Mouse (Mus musculus) cortical plate, adult 2 months (tissue): ENCODE measurements around the gene Spns2. TPM values are rescaled to one million over a fixed set of nuclear protein-coding genes. Genes with fewer than 3 reads are reported as not detected.

Experiments used
- H3K27ac ChIP-seq: fragments of 200-500 bp; 2 replicates; pipeline ENCODE4 v1.5.1; 2012; ENCODE audit warnings: low read length, control low read depth, inconsistent platforms; ENCODE audit not compliant: insufficient read depth
- H3K4me1 ChIP-seq: fragments of 200-500 bp; 2 replicates; pipeline ENCODE4 v1.6.1; 2011; ENCODE audit warnings: low read length; ENCODE audit not compliant: control insufficient read depth, insufficient read depth
- H3K4me3 ChIP-seq: fragments of 200-500 bp; 2 replicates; pipeline ENCODE4 v1.5.1; 2011; ENCODE audit warnings: mild to moderate bottlenecking, low read length, control low read depth; ENCODE audit not compliant: insufficient read depth
- CTCF ChIP-seq: fragments of 200-500 bp; IDR thresholded peaks from 2 replicates; pipeline ENCODE4 v1.5.1; 2011; ENCODE audit warnings: mild to moderate bottlenecking, control low read depth, low read length; ENCODE audit not compliant: insufficient read depth; ENCODE audit errors: extremely low read depth
- POLR2A ChIP-seq: fragments of 200-500 bp; IDR thresholded peaks from 2 replicates; pipeline ENCODE4 v1.6.1; 2011; ENCODE audit warnings: mild to moderate bottlenecking, low read length, control low read depth; ENCODE audit not compliant: insufficient read depth; ENCODE audit errors: extremely low read depth
- polyA plus RNA-seq: library from polyadenylated mRNA; depleted of rRNA; stranded (reverse); fragments of >200 nt; gene quantifications from 2 replicates; pipeline ENCODE4 v1.2.3, GENCODE M21; 2012

Spns2 gene
- polyA plus RNA-seq, 1 experiment: 45.2 TPM

DNA sequence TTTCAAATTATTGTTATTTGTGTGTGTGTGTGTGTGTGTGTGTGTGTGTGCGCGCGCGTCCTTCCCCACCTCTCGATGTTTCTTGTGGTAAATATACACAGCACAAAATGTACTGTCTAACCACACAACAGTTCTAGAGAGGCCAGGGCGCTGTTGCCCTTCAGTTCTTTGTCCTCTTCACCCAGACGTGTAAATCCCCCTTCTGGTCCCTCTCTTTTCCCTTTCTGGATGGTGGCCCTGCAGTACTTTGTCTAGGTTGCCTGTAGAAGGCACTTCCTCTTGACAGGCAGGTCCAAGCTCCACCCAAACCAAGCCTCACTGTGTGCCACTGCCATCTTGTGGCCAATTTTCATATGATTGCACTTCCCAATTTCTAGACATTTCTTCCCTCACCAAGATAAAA is 60.4 kb downstream of the Spns2 start:
- H3K4me1 ChIP-seq: no peaks in the 10 kb centered on the region
- no peak overlapping the region for H3K4me3 ChIP-seq
- TF ChIP-seq CTCF (peak; percentile 88), POLR2A (no peak)
- no peak overlapping the region for H3K27ac ChIP-seq

DNA sequence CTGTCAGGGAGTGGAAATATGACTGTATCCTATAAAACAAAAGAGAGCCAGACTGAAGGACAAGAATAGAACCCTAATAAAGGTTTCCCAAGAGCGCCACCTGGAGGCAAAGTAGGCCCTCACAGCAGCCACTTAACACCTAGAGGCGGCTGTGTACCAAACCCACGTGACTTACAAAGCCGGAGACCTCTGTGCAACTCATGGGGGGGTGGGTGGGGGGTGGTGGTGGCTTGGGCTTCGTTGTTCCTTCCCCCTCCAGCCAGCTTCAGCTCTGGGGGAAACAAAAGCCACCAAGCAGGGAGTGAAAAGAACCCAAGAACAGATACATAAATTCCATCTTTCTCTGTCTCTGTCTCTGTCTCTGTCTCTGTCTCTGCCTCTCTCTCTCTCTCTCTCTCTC is 61.0 kb downstream of the Spns2 start:
- Histone ChIP-seq H3K4me3 (no peak overlapping the region), H3K4me1 (no peaks in the 10 kb centered on the region), H3K27ac (no peak overlapping the region)
- TF ChIP-seq POLR2A: no peak
- peak; percentile 50 for TF ChIP-seq CTCF

DNA sequence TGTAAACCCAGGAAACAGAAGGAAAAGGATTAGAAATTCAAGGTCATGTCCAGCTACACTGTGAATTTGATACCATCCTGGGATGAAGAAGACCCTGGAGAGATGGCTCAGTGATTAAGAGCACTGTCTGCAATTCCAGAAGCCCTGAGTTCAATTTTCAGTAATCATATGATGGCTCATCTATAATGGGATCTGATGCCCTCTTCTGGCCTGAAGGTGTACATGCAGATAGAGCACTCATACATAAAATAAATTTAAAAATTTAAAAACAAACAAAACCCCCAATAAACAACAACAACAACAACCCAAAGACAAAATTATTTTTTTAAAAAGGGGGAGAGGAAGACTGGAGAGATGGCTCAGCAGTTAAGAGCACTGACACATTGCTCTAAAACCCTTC is 62.8 kb downstream of the Spns2 start:
- H3K27ac ChIP-seq: no peak overlapping the region
- no peaks in the 10 kb centered on the region for H3K4me1 ChIP-seq
- no peak for TF ChIP-seq CTCF
- TF ChIP-seq POLR2A: no peak
- no peak overlapping the region for H3K4me3 ChIP-seq

DNA sequence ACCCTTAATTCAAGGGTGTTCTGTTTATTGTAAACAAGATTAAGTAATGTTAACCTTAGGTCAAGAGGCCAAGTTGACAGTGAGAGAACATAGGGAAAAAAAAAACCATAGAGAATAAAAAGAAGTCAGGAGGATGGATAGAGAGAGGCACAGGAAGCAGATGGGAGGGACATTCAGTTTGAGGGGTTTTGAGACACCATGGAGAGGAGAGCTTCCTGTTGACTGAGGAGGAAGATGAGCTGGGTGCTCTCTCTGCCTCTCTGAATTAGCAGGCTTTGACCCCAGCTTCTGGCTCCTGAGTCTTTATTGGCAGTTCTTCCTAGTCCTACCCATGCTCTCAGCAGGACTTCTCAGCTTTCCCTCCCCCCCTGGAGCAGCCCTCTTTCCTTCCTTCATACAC is 64.5 kb downstream of the Spns2 start:
- Histone ChIP-seq H3K27ac (no peak overlapping the region), H3K4me1 (no peaks in the 10 kb centered on the region), H3K4me3 (no peak overlapping the region)
- TF ChIP-seq POLR2A: no peak
- no peak for TF ChIP-seq CTCF

DNA sequence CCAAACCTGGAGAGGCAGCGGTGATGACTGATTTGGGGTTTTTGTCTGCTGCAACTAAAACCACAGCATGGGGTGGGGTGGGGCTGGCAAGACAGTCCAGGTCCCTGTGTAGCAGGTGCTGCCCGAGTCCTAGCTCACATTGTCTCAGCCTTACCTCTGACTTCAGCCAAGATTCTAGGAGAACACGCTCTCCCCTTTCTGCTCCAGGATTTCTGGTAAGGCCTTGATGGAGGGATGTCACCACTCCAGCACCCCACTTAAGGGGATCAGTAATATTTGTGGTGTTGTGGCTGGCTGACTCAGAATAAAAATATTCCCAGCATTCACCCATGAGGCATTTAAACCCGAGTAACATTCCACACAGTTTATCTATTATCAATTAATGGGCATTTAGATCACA is 66.0 kb downstream of the Spns2 start:
- TF ChIP-seq POLR2A (no peak), CTCF (no peak)
- H3K27ac ChIP-seq: no peak overlapping the region
- no peaks in the 10 kb centered on the region for H3K4me1 ChIP-seq
- no peak overlapping the region for H3K4me3 ChIP-seq

DNA sequence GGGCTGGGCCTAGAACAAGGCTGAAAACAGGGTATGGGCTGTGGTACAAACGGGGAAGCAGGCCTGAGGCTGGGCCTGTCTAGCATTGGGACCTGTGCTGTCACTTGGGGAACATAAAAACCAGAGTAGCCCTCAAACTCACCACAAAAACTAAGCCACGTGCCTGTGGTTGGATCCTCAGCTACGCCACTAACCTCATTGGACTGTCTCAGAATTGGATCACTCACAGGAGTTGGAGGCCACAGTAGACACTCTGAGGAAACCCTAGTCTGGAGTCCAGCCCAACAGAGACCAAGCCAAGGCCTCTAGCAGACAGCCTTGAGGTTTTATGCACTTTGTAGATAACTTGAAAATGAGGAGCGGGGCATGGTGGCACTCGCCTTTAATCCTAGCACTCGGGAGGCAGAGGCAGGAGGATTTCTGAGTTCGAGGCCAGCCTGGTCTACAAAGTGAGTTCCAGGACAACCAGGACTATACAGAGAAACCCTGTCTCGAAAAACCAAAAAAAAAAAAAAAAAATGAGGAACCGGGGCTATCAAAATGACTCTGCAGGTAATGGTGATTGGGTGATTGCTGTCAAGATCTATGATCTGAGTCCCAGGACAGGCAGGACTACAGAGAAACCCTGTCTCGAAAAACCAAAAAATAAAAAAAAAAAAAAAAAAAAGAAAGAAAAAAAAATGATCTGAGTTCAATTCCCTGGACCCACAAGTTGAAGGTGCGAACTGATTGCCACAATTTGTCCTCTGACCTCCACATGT is 68.0 kb downstream of the Spns2 start:
- no peak overlapping the region for H3K27ac ChIP-seq
- no peak overlapping the region for H3K4me3 ChIP-seq
- no peak for TF ChIP-seq CTCF
- TF ChIP-seq POLR2A: no peak
- no peaks in the 10 kb centered on the region for H3K4me1 ChIP-seq

DNA sequence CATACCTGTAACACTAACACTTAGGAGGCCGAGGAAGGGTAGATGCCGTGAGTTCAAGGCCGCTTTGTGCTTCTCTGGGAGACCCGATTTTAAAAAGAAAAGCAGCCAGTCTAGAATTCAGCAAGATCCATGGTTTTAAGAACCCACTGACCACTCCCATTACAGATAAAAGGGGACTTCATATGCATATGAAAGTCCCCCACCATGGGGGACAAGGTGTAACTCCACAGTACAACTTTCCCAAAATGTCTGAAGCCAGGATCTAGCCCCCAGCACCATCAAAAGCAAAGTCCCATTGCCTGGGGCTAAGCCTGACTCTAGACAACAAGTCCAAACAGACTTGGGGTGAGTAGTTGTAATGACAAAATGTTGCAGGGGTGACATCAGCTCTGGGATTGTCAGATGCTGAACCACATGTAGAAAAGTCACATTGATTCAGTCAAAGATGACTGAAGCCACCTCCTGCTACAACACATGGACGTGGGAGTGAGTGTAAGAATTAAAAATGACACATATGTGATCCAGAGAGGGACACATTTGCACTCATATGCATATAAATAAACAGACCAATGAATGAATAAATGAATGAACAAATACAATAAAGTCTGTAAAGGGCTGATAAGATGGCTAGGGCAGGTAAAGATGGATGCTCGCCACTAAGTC is 69.1 kb downstream of the Spns2 start:
- TF ChIP-seq POLR2A (no peak), CTCF (no peak)
- Histone ChIP-seq H3K27ac (no peak overlapping the region), H3K4me1 (no peaks in the 10 kb centered on the region), H3K4me3 (no peak overlapping the region)

DNA sequence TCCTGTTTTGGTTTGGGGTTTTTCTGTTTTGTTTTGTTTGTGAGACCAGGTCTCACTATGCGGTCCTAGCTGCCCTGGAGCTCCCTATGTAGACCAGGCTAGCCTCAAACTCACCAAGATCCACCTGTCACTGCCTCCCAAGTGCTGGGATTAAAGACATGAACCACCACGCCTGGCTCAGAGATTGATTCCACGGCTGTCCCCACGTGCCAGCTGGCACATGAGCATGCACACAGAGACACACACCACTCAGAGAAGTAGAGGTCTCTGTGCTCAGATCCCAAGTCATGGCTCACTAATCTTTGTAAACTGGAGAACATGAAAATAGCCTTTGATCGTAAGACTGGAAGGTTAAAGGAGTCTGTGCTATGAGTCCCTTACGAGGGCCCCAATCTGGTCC is 70.7 kb downstream of the Spns2 start:
- Histone ChIP-seq H3K27ac (no peak overlapping the region), H3K4me3 (no peak overlapping the region), H3K4me1 (no peaks in the 10 kb centered on the region)
- TF ChIP-seq POLR2A: no peak
- TF ChIP-seq CTCF: no peak

DNA sequence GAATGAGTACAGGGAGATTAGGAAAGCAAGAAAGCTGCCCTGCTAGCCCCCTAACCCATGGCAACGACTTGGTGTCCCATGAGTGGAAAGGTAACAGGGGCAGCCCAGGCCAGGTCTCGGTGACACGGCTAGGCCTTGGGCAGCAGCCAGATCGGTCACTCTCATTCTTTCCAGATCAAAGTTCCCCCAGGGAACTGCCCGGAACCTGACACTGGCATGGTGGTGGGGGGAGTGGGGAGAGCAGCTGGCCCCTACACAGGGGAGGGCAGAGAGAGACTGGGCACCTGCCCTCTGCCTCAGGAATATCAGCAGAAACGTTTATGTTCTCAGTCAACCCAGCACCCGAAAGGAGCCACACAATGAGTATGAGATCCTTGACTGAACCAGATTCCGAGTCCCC is 71.5 kb downstream of the Spns2 start:
- Histone ChIP-seq H3K27ac (no peak overlapping the region), H3K4me3 (no peak overlapping the region), H3K4me1 (no peaks in the 10 kb centered on the region)
- TF ChIP-seq POLR2A (no peak), CTCF (no peak)

DNA sequence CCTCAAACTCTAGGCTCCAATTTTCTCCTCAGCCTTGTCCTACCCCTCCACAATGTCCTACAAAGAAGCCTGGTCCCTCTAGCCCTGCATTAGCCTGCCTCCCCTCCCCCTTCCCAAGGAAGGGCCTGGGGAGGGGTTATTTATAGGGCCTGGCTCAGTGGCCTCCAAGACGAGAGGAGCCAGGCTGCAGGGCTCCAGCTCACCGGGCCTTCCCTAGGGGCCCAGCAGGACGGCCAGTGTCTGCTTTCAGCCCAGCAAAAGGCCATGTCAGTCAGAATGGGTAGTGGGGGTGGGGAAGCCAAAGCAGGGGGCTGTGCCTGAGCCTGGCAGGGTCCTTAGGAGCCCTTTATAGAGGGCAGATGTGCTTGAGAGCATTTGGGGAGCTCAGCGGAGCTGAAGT is 72.3 kb downstream of the Spns2 start:
- Histone ChIP-seq H3K4me1 (no peaks in the 10 kb centered on the region), H3K4me3 (no peak overlapping the region), H3K27ac (no peak overlapping the region)
- no peak for TF ChIP-seq CTCF
- TF ChIP-seq POLR2A: no peak

DNA sequence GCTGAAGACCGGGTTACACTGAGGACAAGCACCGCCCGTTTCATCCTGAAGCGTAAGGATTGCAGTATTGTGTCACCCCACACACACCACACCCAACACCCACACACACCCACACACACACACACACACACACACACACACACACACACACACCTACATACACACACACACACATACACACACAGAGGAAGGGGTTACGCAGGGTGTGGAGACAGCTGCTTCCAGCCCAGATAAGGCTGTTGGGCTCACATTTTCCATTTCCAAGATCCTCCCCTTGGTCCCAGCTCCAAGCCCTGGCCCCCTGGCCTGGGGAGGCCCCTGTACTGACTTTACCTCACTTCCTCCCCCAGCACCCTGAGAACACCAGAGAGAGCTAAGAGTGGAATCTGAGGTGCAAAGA is 73.0 kb downstream of the Spns2 start:
- Histone ChIP-seq H3K4me1 (no peaks in the 10 kb centered on the region), H3K4me3 (no peak overlapping the region), H3K27ac (no peak overlapping the region)
- TF ChIP-seq CTCF (no peak), POLR2A (no peak)
